Mouse (Mus musculus): ENCODE measurements around the gene Atp5j.

Gene Atp5j

DNA sequence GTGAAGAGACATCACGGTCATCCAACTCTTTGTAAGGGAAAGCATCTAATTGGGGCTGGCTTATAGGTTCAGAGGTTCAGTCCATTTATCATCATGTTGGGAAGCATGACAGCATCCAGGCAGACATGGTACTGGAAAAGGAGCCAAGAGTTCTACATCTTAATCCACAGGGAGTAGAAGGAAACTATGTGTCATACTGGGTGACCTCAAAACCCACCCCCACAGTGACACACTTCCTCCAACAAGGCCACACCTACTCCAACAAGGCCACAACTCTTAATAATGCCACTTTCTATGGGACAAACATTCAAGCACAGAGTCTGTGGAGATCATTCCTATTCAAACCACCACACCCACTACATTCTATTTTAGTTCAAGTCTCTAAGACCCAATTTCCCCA lies 25.2 kb downstream of the Atp5j start:
- in situ Hi-C loops (cut with MboI, MseI): no loop called here

DNA sequence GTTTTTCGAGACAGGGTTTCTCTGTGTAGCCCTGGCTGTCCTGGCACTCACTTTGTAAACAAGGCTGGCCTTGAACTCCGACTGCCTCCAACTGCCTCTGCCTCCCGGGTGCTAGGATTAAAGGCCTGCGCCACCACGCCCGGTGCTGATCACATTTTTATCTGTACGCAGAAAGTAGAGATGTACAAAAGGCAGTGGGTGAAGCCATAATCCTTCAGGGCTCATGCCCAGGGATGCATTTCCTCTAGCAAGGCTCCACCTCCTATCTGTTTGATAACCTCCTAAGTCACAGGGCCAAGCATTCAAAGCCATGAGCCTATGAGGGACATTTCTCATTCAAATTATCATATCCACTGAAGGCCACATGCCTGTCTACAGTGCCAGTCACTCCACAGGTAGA lies 27.6 kb downstream of the Atp5j start:
- in situ Hi-C loops (cut with MboI, MseI): loop anchor here in 1 of 2 experiments (5.0 kb wide), 1 partner anchor 281 kb away; no protein-coding TSS in a partner anchor

- in situ Hi-C loops (cut with MboI, MseI): loop anchor here in 1 of 2 experiments (5.0 kb wide), 1 partner anchor 279 kb away; no protein-coding TSS in a partner anchor
These were observed 29.2 kb downstream of the Atp5j start for GRCm38 (mm10) chr16:84806175-84806574.

- in situ Hi-C loops (cut with MboI, MseI): loop anchor here in 1 of 2 experiments (5.0 kb wide), 1 partner anchor 278 kb away; no protein-coding TSS in a partner anchor
These were observed 30.6 kb downstream of the Atp5j start for GRCm38 (mm10) chr16:84804866-84805265.

DNA sequence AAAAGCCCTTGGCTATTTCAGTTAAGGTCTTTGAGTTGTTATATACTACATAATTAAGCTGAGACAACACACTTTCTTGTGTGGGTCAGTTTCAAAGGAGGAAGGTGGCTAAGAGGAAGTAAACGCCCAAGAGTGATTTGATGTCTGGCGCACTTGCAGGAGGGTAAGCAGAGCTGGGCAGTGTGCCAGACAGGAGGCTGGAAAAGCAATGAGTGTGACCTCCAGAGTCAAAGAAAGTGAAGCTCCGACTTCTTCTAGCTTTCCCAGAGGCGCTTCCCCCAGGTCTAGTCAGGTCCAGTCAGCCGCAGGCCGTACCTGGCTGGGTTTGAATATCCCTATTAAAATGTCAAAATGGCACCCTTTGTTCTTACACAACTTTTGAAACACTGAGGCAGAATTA lies 33.2 kb downstream of the Atp5j start:
- in situ Hi-C loops (cut with MboI, MseI): no loop called here

DNA sequence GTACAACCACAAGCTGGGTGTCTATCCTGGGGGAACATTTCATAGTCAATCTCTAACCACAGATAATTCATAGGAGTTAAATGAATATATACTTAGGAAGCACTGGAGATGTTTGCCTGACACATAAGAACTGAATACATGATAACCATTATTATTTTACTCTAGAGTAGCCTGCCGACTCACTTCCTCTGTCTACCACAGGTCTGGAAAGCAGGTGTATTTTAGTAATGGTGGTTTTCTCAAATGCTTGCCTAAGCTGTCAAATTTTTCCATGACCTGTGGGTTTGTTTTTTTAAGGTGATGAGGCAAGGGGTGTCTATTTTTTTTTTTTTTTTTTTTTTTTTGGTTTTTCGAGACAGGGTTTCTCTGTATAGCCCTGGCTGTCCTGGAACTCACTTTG lies 35.4 kb downstream of the Atp5j start:
- in situ Hi-C loops (cut with MboI, MseI): no loop called here

DNA sequence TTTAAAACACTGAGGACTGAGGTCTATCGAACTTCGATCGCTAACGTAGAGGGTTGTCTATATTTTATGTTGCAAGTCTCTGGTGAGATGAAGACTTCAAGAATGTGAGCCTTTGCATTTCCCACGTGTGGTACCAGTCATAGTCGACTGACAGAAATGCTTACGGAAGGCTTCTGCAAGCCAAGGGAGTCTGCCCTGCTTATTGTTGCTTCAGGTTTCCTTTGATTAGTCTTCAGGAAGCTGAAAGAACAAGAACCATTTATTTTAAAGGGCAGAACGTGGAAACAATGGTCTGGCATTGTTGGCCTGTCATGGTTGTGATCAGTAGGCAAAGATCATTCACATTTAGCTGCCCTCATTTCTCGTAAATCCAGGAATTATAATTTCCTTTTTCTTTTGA lies 38.7 kb downstream of the Atp5j start:
- in situ Hi-C loops (cut with MboI, MseI): no loop called here

- in situ Hi-C loops (cut with MboI, MseI): no loop called here
These were observed 40.1 kb downstream of the Atp5j start for GRCm38 (mm10) chr16:84795337-84795736.

GRCm38 (mm10) chr16:84793401-84793800 lies 42.0 kb downstream of the Atp5j start:
- in situ Hi-C loops (cut with MboI, MseI): no loop called here

DNA sequence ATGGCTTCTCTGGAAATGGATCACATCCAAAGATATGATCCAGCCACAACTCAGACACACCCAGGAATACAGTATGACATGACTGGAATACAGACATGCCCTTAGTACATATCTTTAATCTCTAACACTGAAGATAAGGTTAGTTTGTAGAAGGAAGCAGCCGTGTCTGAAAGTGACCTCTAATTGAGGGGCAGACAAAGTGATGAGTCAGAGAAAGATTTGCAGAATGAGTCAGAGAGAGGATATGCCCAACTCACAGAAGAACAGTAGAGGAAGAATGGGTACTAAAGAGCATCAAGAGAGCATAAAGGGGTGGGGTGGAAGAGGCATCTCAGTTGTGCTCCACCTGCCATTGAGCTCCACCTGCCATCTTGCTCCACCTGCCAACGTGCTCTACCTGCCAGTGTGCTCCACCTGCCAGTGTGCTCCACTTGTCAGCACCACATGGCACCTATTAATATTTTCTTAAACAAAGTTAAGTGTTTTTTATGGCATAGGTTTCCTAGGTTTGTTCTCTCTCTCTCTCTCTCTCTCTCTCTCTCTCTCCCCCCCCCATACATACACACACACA lies 44.7 kb downstream of the Atp5j start:
- in situ Hi-C loops (cut with MboI, MseI): no loop called here

GRCm38 (mm10) chr16:84784966-84785365 lies 50.5 kb downstream of the Atp5j start:
- in situ Hi-C loops (cut with MboI, MseI): no loop called here

GRCm38 (mm10) chr16:84783279-84783678 lies 52.1 kb downstream of the Atp5j start:
- in situ Hi-C loops (cut with MboI, MseI): no loop called here

DNA sequence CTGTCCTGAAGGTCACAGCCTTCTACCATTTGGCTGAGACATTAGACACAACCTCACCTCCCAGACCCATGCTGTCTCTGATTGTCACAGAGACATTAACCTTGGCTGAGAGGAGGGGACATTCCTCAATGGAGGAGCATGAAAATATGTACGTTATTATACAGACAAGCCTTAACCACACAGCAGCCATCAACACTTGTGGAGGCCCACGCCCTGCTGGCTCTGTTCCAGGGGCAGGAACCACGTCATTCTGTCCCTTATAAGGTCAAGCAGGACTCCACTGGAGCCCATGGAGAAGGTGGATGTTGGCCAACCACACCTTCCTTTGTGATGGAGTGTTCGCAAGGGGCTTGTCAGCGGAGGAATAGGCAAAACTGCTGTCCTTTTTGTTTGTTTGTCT lies 55.7 kb downstream of the Atp5j start:
- in situ Hi-C loops (cut with MboI, MseI): no loop called here

GRCm38 (mm10) chr16:84778861-84779630 lies 56.4 kb downstream of the Atp5j start:
- in situ Hi-C loops (cut with MboI, MseI): no loop called here

DNA sequence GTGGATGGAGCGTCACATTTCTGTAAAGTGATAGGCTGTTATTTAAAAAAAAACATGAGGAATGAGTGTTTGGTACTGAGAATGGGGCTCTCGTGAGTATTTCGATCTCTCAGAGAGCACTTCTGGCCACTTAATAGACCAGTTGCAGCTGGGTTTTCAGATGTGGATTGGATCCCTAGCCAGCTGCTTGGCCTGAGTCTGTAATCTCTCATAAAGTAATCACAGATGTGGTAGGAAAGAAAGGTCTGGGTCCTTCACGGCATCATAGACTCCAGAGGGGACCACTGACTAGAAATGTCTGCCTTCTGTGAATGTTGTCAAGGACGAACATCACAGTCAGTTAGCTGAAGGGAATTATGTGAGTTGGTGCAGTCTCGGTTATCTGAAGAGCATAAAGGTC lies 57.0 kb downstream of the Atp5j start:
- in situ Hi-C loops (cut with MboI, MseI): no loop called here

Measured in T-helper 17 cell (primary cell).